Comparison of ENCODE assay signal across 33 mouse cellular contexts in genomic region chr11:80882229-80882810, GRCm38 (mm10). TPM values are rescaled to one million over a fixed set of nuclear protein-coding genes. Genes with fewer than 3 reads are reported as not detected.
DNase-seq lines count a peak whose midpoint lies in the region; ATAC-seq and TF ChIP-seq lines count a peak whose summit lies in the region.
"Had no signal": no experiment of that assay in that cellular context is flagged by ENCODE, and none has a peak within 500 bp of the region (broad histone marks: within the 10 kb centered on the region; RNA-seq: fewer than 3 reads in every experiment).

No protein-coding gene starts in this region.

- peak; percentile 47 for DNase-seq in cerebellum, adult 9-11 months
- DNase-seq in frontal cortex, postnatal 36 days (ENCODE audit: low spot score in 2 of 2), result peak; percentile 26 to 31
- DNase-seq in frontal cortex, postnatal 10 days (ENCODE audit: low spot score in 2 of 2), result no peak
- peak; percentile 34 to 58 for DNase-seq in left cerebral cortex, adult 18-20 months (ENCODE audit: low spot score in 2 of 2)
- no peak for DNase-seq in left cerebral cortex, adult 2 months (ENCODE audit: extremely low spot score in 1 of 2, low spot score in 2 of 2)
- DNase-seq in NIH3T3 (ENCODE audit: low read depth), result peak; percentile 32
- no peak for DNase-seq in adipocyte (ENCODE audit: low spot score)
- DNase-seq: adrenal gland, postnatal 14 days; gastrocnemius, postnatal 25 days; heart, adult 11 months; heart, postnatal 36 days; layer of hippocampus, adult 9-11 months; liver; lung, adult 2 months; lung, postnatal 10 days; midbrain, embryonic 14.5 days; retina, postnatal 1 day; spleen, adult 18-20 months; thymus, postnatal 14 days had no signal

- no peak overlapping the region for H3K4me3 ChIP-seq in left cerebral cortex, adult 2 months
- H3K4me3 ChIP-seq: erythroblast, embryonic 14.5 days; hindbrain, embryonic 13.5 days; neural tube, embryonic 15.5 days had no signal

- intact Hi-C loops in left cerebral cortex, adult 2 months (cut with DNase I), result loop anchor here (2.0 kb wide), 1 partner anchor 630 kb away; no protein-coding TSS in a partner anchor

- no peak overlapping the region for H3K27ac ChIP-seq in left cerebral cortex, adult 2 months
- H3K27ac ChIP-seq: hindbrain, embryonic 13.5 days; kidney, postnatal 0 days; liver, embryonic 14.5 days; macrophage; neural tube, embryonic 15.5 days had no signal

- no peak for ATAC-seq in cerebellum, adult (ENCODE audit: insufficient number of reproducible peaks, low FRiP score, low TSS enrichment)
- ATAC-seq: forebrain, embryonic 16.5 days; intestine, postnatal 0 days; Patski had no signal

- TF ChIP-seq CTCF in left cerebral cortex, adult 2 months (IDR thresholded peaks at IDR 0.05), result no peak

RNA-seq across cellular contexts. Expression of gene Spaca3, which starts 24.2 kb away (rescaled TPM):
- not detected for total RNA-seq in left cerebral cortex, adult 18-20 months (2021)
- not detected for total RNA-seq in left cerebral cortex, adult 2 months (2021)
- total RNA-seq: adrenal gland, postnatal 14 days; G1E; gastrocnemius, adult 18-20 months; gastrocnemius, postnatal 25 days; heart, postnatal 36 days; left cerebral cortex, adult 8-10 months; megakaryocyte-erythroid progenitor cell, adult 5-6 weeks had no signal

Comparison
In these comparisons a context has a peak if more than half of its experiments do, and no peak if none do; other contexts are left out.
1. DNase-seq: peak in cerebellum, adult 9-11 months (single experiment), frontal cortex, postnatal 36 days (2 of 2), left cerebral cortex, adult 18-20 months (2 of 2) and NIH3T3 (single experiment); none in frontal cortex, postnatal 10 days (0 of 2), left cerebral cortex, adult 2 months (0 of 2) and adipocyte (single experiment).